Mouse (Mus musculus) heart, embryonic 16.5 days (tissue): ENCODE results near the gene Camta1. TPM values are rescaled to one million over a fixed set of nuclear protein-coding genes. Genes with fewer than 3 reads are reported as not detected.

Experiments used
- ATAC-seq: fragments of 200-750 bp; cut with Nextera tagmentation; replicated peaks from 2 replicates; pipeline ENCODE4 v1.8.0; 2017; ENCODE audit warnings: moderate number of reproducible peaks; ENCODE audit not compliant: insufficient read depth, low FRiP score; ENCODE audit errors: extremely low read depth
- H3K27ac ChIP-seq: fragments of 300-500 bp; sonication (generic); 2 replicates; pipeline ENCODE4 v1.5.1; 2014; ENCODE audit warnings: mild to moderate bottlenecking, low read length, control low read depth, moderate library complexity
- H3K27me3 ChIP-seq: fragments of 300-500 bp; sonication (generic); 2 replicates; pipeline ENCODE4 v1.6.1; 2014; ENCODE audit warnings: low read length, mixed read lengths; ENCODE audit not compliant: control insufficient read depth, insufficient read depth
- H3K36me3 ChIP-seq: fragments of 300-500 bp; sonication (generic); 2 replicates; pipeline ENCODE4 v1.6.1; 2014; ENCODE audit not compliant: control insufficient read depth, insufficient read depth
- H3K4me1 ChIP-seq: fragments of 300-500 bp; sonication (generic); 2 replicates; pipeline ENCODE4 v1.6.1; 2014; ENCODE audit warnings: low read length, mixed read lengths; ENCODE audit not compliant: control insufficient read depth, insufficient read depth
- H3K4me2 ChIP-seq: fragments of 300-500 bp; sonication (generic); 2 replicates; pipeline ENCODE4 v1.6.1; 2014; ENCODE audit warnings: low read depth, mild to moderate bottlenecking, control low read depth, low read length
- H3K4me3 ChIP-seq: fragments of 300-500 bp; sonication (generic); 2 replicates; pipeline ENCODE4 v1.5.1; 2014; ENCODE audit warnings: mild to moderate bottlenecking, control low read depth, low read length
- H3K9ac ChIP-seq: fragments of 300-500 bp; sonication (generic); 2 replicates; pipeline ENCODE4 v1.6.1; 2014; ENCODE audit warnings: low read length, control low read depth
- H3K9me3 ChIP-seq: fragments of 300-500 bp; sonication (generic); replicated peaks from 2 replicates; pipeline ENCODE4 v1.6.1; 2016; ENCODE audit warnings: low read length; ENCODE audit not compliant: control insufficient read depth
- WGBS: fragments of 180-500 bp; shearing (Covaris S2); extraction: QIAGEN DNeasy Blood & Tissue Kit; methylation state at CpG from one replicate; pipeline ENCODE4 v1.1.7; 2014; 5-methylcytosine and 5-hydroxymethylcytosine counted together
- polyA plus RNA-seq: library from polyadenylated mRNA; unstranded; fragments of >200 nt; fragmentation: Nextera tagmentation; extraction: Ambion mirVana; gene quantifications from 2 replicates; pipeline ENCODE4 v1.2.1, GENCODE M21; 2015

Gene Camta1
- polyA plus RNA-seq, result 141 and 142 TPM in 2 replicates

GRCm38 (mm10) chr4:151861806-151862739, at the start of gene Camta1:
Gene Camta1, minus strand, starts transcription at chr4:151861876.
- H3K27me3 ChIP-seq, result 0 out of 2 replicates have a peak, but pooled peaks cover 3% of the 10 kb centered on the region
- peak within 1 kb of the TSS; percentile 91 for H3K9ac ChIP-seq
- no peaks in the 10 kb centered on the region for H3K36me3 ChIP-seq
- no peaks in the 10 kb centered on the region for H3K9me3 ChIP-seq
- under 1% methylated on average over 81 of the region's 85 CpGs for WGBS
- peak within 1 kb of the TSS; percentile 87 for H3K4me3 ChIP-seq
- peak within 1 kb of the TSS; percentile 98 for H3K27ac ChIP-seq
- H3K4me1 ChIP-seq, result peaks cover 21% of the 10 kb centered on the region
- peak within 1 kb of the TSS; percentile 97 for H3K4me2 ChIP-seq
- ATAC-seq, result peak; percentile 92

- Histone ChIP-seq H3K4me1 (peaks cover 8% of the 10 kb centered on the region), H3K27me3 (no peaks in the 10 kb centered on the region), H3K36me3 (no peaks in the 10 kb centered on the region), H3K9me3 (no peaks in the 10 kb centered on the region; the same call in 1 of the 2 replicates), H3K4me2 (no peak overlapping the region), H3K4me3 (no peak overlapping the region), H3K9ac (no peak overlapping the region), H3K27ac (no peak overlapping the region)
- 70% methylated on average over 8 of the region's 8 CpGs for WGBS
- no peak for ATAC-seq
Measured at GRCm38 (mm10) chr4:151908809-151909208, 47.1 kb upstream of the Camta1 start.

GRCm38 (mm10) chr4:151907577-151908343, 46.1 kb upstream of the Camta1 start:
- Histone ChIP-seq H3K27me3 (no peaks in the 10 kb centered on the region), H3K27ac (no peak overlapping the region), H3K9me3 (no peaks in the 10 kb centered on the region; the same call in 1 of the 2 replicates), H3K9ac (no peak overlapping the region), H3K4me2 (peak overlapping the region; percentile 36; the same call in 1 of the 2 replicates), H3K4me3 (no peak overlapping the region), H3K4me1 (peaks cover 17% of the 10 kb centered on the region), H3K36me3 (no peaks in the 10 kb centered on the region)
- 60% methylated on average over 26 of the region's 26 CpGs for WGBS
- ATAC-seq, result no peak

- no peak overlapping the region for H3K9ac ChIP-seq
- no peaks in the 10 kb centered on the region for H3K9me3 ChIP-seq
- no peak overlapping the region for H3K4me2 ChIP-seq
- H3K36me3 ChIP-seq, result no peaks in the 10 kb centered on the region
- 73% methylated on average over 4 of the region's 4 CpGs for WGBS
- no peak for ATAC-seq
- no peaks in the 10 kb centered on the region for H3K27me3 ChIP-seq
- no peak overlapping the region for H3K4me3 ChIP-seq
- H3K4me1 ChIP-seq, result peaks cover 22% of the 10 kb centered on the region
- no peak overlapping the region for H3K27ac ChIP-seq
Measured at GRCm38 (mm10) chr4:151905621-151906020, 43.9 kb upstream of the Camta1 start.

GRCm38 (mm10) chr4:151904098-151904497, 42.4 kb upstream of the Camta1 start:
- WGBS, result 21% methylated on average over 11 of the region's 11 CpGs
- H3K27me3 ChIP-seq, result no peaks in the 10 kb centered on the region
- H3K9me3 ChIP-seq, result peaks cover 7% of the 10 kb centered on the region; the same call in 1 of the 2 replicates

GRCm38 (mm10) chr4:151902689-151903241, 41.1 kb upstream of the Camta1 start:
- Histone ChIP-seq H3K9ac (peak overlapping the region; percentile 32; the same call in 1 of the 2 replicates), H3K36me3 (no peaks in the 10 kb centered on the region), H3K9me3 (peaks cover 7% of the 10 kb centered on the region; the same call in 1 of the 2 replicates), H3K4me3 (no peak overlapping the region), H3K27ac (peak overlapping the region; percentile 86), H3K4me1 (peaks cover 22% of the 10 kb centered on the region), H3K4me2 (peak overlapping the region; percentile 41), H3K27me3 (no peaks in the 10 kb centered on the region)
- ATAC-seq, result peak; percentile 80
- WGBS, result 35% methylated on average over 14 of the region's 14 CpGs

More at GRCm38 (mm10) chr4:151904098-151904497, 42.4 kb upstream of the Camta1 start:
- peaks cover 22% of the 10 kb centered on the region for H3K4me1 ChIP-seq
- H3K4me3 ChIP-seq, result no peak overlapping the region
- no peak overlapping the region for H3K4me2 ChIP-seq
- ATAC-seq, result peak; percentile 69; the same call in 1 of the 2 replicates
- peak overlapping the region; percentile 49; the same call in 1 of the 2 replicates for H3K27ac ChIP-seq
- no peaks in the 10 kb centered on the region for H3K36me3 ChIP-seq
- no peak overlapping the region for H3K9ac ChIP-seq

- H3K4me3 ChIP-seq, result no peak overlapping the region
- 69% methylated on average over 17 of the region's 17 CpGs for WGBS
- peak overlapping the region; percentile 41 for H3K4me2 ChIP-seq
- H3K9me3 ChIP-seq, result peaks cover 7% of the 10 kb centered on the region; the same call in 1 of the 2 replicates
- no peaks in the 10 kb centered on the region for H3K27me3 ChIP-seq
- no peaks in the 10 kb centered on the region for H3K36me3 ChIP-seq
- H3K4me1 ChIP-seq, result peaks cover 22% of the 10 kb centered on the region
- no peak for ATAC-seq
- H3K9ac ChIP-seq, result no peak overlapping the region; the same call in 1 of the 2 replicates
- peak overlapping the region; percentile 86 for H3K27ac ChIP-seq
Measured at GRCm38 (mm10) chr4:151902046-151902688, 40.5 kb upstream of the Camta1 start.

GRCm38 (mm10) chr4:151901422-151901821, 39.7 kb upstream of the Camta1 start:
- no peaks in the 10 kb centered on the region for H3K36me3 ChIP-seq
- no peaks in the 10 kb centered on the region for H3K27me3 ChIP-seq
- H3K4me1 ChIP-seq, result peaks cover 22% of the 10 kb centered on the region
- WGBS, result 50% methylated on average over 11 of the region's 11 CpGs
- H3K4me2 ChIP-seq, result no peak overlapping the region
- peaks cover 7% of the 10 kb centered on the region; the same call in 1 of the 2 replicates for H3K9me3 ChIP-seq
- no peak overlapping the region for H3K27ac ChIP-seq
- ATAC-seq, result no peak
- no peak overlapping the region for H3K4me3 ChIP-seq
- no peak overlapping the region for H3K9ac ChIP-seq
